Mouse (Mus musculus) embryonic fibroblast, embryonic 13.5 days (primary cell): ENCODE results near the gene Vwa1.

Experiments used
- CTCF ChIP-seq: IDR thresholded peaks from 2 replicates; pipeline ENCODE4 v1.5.1; 2011; ENCODE audit warnings: mild to moderate bottlenecking, control low read depth, low read length, moderate library complexity, borderline replicate concordance; ENCODE audit not compliant: insufficient read depth
- POLR2A ChIP-seq: IDR thresholded peaks from 2 replicates; pipeline ENCODE4 v1.6.1; 2011; ENCODE audit warnings: low read depth, mild to moderate bottlenecking, control low read depth, low read length, moderate library complexity

DNA sequence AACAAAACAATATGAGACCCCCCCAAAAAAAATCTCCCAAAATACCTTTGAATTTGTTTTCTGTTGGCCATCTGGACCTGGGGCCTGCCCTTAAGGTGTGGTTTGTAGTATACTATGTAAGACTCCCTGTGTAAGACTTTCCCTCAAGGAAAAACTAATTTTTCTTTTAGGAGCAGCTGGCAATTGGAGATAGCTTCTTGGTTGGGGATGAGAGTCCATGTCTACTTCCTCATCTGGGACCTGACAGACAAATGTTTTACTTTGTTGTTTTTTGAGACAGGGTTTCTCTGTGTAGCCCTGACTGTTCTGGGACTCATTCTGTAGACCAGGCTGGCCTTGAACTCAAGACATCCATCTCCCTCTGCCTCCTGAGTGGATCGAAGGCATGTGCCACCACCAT lies 27.6 kb upstream of the Vwa1 start:
- TF ChIP-seq POLR2A (no peak), CTCF (no peak)
